Mouse (Mus musculus) macrophage (primary cell): ENCODE data around the gene Selp. TPM values are rescaled to one million over a fixed set of nuclear protein-coding genes. Genes with fewer than 3 reads are reported as not detected.
A peak's percentile ranks its signal among the peaks of the same experiment; 100 is the strongest.

ENCODE experiments used
- H3K27ac ChIP-seq: fragments of 350-480 bp; formaldehyde crosslinking; 2 replicates; pipeline ENCODE4 v1.9.0; 2021
- H3K36me3 ChIP-seq: fragments of 350-480 bp; formaldehyde crosslinking; 2 replicates; pipeline ENCODE4 v1.9.0; 2021; ENCODE audit errors: inconsistent target
- H3K4me3 ChIP-seq: fragments of 350-480 bp; formaldehyde crosslinking; 2 replicates; pipeline ENCODE4 v1.9.0; 2021; ENCODE audit errors: inconsistent target
- H3K79me2 ChIP-seq: fragments of 350-480 bp; formaldehyde crosslinking; 2 replicates; pipeline ENCODE4 v1.9.0; 2021; ENCODE audit errors: inconsistent target
- WGBS: methylation state at CpG from one replicate; pipeline ENCODE4 v1.1.7; 2026; ENCODE audit warnings: inconsistent platforms; ENCODE audit not compliant: missing documents; 5-methylcytosine and 5-hydroxymethylcytosine counted together
- polyA plus RNA-seq: library from polyadenylated mRNA; stranded (reverse); fragments of 250-400 nt; gene quantifications from 3 replicates; pipeline ENCODE4 v1.2.4, GENCODE M21; 2018; ENCODE audit warnings: inconsistent platforms

Gene Selp
- polyA plus RNA-seq, 1 experiment from 2014 or later = 0.69 TPM

GRCm38 (mm10) chr1:164178429-164178828, 63.4 kb downstream of the Selp start:
- H3K4me3 ChIP-seq = no peak overlapping the region
- 92% methylated on average over 6 of the region's 6 CpGs for WGBS

GRCm38 (mm10) chr1:164184142-164184870, 69.2 kb downstream of the Selp start:
- WGBS = 39% methylated on average over 16 of the region's 16 CpGs
- no peak overlapping the region for H3K27ac ChIP-seq
- H3K4me3 ChIP-seq = peak overlapping the region; percentile 14; the same call in 1 of the 2 replicates

More at GRCm38 (mm10) chr1:164178429-164178828, 63.4 kb downstream of the Selp start:
- Histone ChIP-seq H3K79me2 (no peaks in the 10 kb centered on the region), H3K27ac (no peak overlapping the region), H3K36me3 (no peaks in the 10 kb centered on the region)

GRCm38 (mm10) chr1:164184871-164185223, 69.8 kb downstream of the Selp start:
- 57% methylated on average over 8 of the region's 8 CpGs for WGBS
- H3K27ac ChIP-seq = no peak overlapping the region
- no peak overlapping the region for H3K4me3 ChIP-seq
- no peaks in the 10 kb centered on the region for H3K79me2 ChIP-seq
- no peaks in the 10 kb centered on the region for H3K36me3 ChIP-seq

More at GRCm38 (mm10) chr1:164184142-164184870, 69.2 kb downstream of the Selp start:
- Histone ChIP-seq H3K36me3 (no peaks in the 10 kb centered on the region), H3K79me2 (no peaks in the 10 kb centered on the region)

- no peak overlapping the region for H3K27ac ChIP-seq
- H3K36me3 ChIP-seq = no peaks in the 10 kb centered on the region
- no peaks in the 10 kb centered on the region for H3K79me2 ChIP-seq
- no peak overlapping the region for H3K4me3 ChIP-seq
- WGBS = 92% methylated on average over 4 of the region's 4 CpGs
These were observed 70.3 kb downstream of the Selp start for GRCm38 (mm10) chr1:164185316-164185715.

- no peaks in the 10 kb centered on the region for H3K36me3 ChIP-seq
- no peak overlapping the region for H3K4me3 ChIP-seq
- WGBS = 93% methylated on average over 1 of the region's 1 CpGs
These were observed 72.0 kb downstream of the Selp start for GRCm38 (mm10) chr1:164187002-164187560.

GRCm38 (mm10) chr1:164199551-164199950, 84.5 kb downstream of the Selp start:
- 94% methylated on average over 4 of the region's 4 CpGs for WGBS
- Histone ChIP-seq H3K27ac (no peak overlapping the region), H3K36me3 (no peaks in the 10 kb centered on the region), H3K79me2 (no peaks in the 10 kb centered on the region), H3K4me3 (no peak overlapping the region)

More at GRCm38 (mm10) chr1:164187002-164187560, 72.0 kb downstream of the Selp start:
- Histone ChIP-seq H3K27ac (no peak overlapping the region), H3K79me2 (no peaks in the 10 kb centered on the region)

Other genes starting within 250 kb of the Selp start
- 14.2 to 17.7 TPM (median 16.2 TPM) in 3 replicates for gene Scyl3, start 186.2 kb upstream of the Selp start, polyA plus RNA-seq
- 0.76 to 4.4 TPM (median 0.87 TPM) in 3 replicates for gene BC055324, start 120.5 kb upstream of the Selp start, polyA plus RNA-seq
- gene Mettl18, start 120.4 kb upstream of the Selp start, polyA plus RNA-seq = 2.0 to 3.4 TPM (median 2.1 TPM) in 3 replicates
- 0.09 TPM in 1 of 3 replicates, not detected in the others for gene Sele, start 67.0 kb upstream of the Selp start, polyA plus RNA-seq
- gene Sell, start 53.3 kb upstream of the Selp start, polyA plus RNA-seq = 0.93 to 3.3 TPM (median 2.5 TPM) in 3 replicates
- gene F5, start 36.6 kb downstream of the Selp start, polyA plus RNA-seq = 0.12 to 0.55 TPM (median 0.23 TPM) in 3 replicates
- gene Slc19a2, start 133.8 kb downstream of the Selp start, polyA plus RNA-seq = 2.0 to 7.7 TPM (median 5.0 TPM) in 3 replicates
- 5.3 to 15.9 TPM (median 5.9 TPM) in 3 replicates for gene Ccdc181, start 160.3 kb downstream of the Selp start, polyA plus RNA-seq
- gene Nme7, start 188.9 kb downstream of the Selp start, polyA plus RNA-seq = 10.9 to 12.9 TPM (median 11.3 TPM) in 3 replicates
- gene Blzf1, start 192.2 kb downstream of the Selp start, polyA plus RNA-seq = 10.0 to 21.5 TPM (median 13.1 TPM) in 3 replicates